Mouse (Mus musculus) testis, adult 2 months (tissue): Measurements from ENCODE around the gene H1fnt. TPM values are rescaled to one million over a fixed set of nuclear protein-coding genes. Genes with fewer than 3 reads are reported as not detected.

Source experiments
- H3K27ac ChIP-seq: fragments of 200-500 bp; 2 replicates; pipeline ENCODE4 v1.5.1; 2012; ENCODE audit warnings: low read depth, low read length; ENCODE audit not compliant: control insufficient read depth, insufficient read depth
- H3K27me3 ChIP-seq: fragments of 200-500 bp; 2 replicates; pipeline ENCODE4 v1.6.1; 2012; ENCODE audit warnings: mild to moderate bottlenecking, low read length, moderate library complexity; ENCODE audit not compliant: control insufficient read depth, insufficient read depth
- H3K36me3 ChIP-seq: fragments of 200-500 bp; 2 replicates; pipeline ENCODE4 v1.6.1; 2012; ENCODE audit warnings: mild to moderate bottlenecking, low read length; ENCODE audit not compliant: control insufficient read depth, insufficient read depth
- H3K4me1 ChIP-seq: fragments of 200-500 bp; 2 replicates; pipeline ENCODE4 v1.6.1; 2012; ENCODE audit warnings: low read length; ENCODE audit not compliant: control insufficient read depth, insufficient read depth
- H3K4me3 ChIP-seq: fragments of 200-500 bp; 2 replicates; pipeline ENCODE4 v1.5.1; 2012; ENCODE audit warnings: low read depth, mild to moderate bottlenecking, low read length, moderate library complexity, mixed read lengths; ENCODE audit not compliant: control insufficient read depth
- CTCF ChIP-seq: fragments of 200-500 bp; IDR thresholded peaks from 2 replicates; pipeline ENCODE4 v1.5.1; 2012; ENCODE audit warnings: low read depth, mild to moderate bottlenecking, inconsistent platforms, low read length, moderate library complexity; ENCODE audit not compliant: control insufficient read depth, insufficient read depth, insufficient replicate concordance
- POLR2A ChIP-seq: fragments of 200-500 bp; IDR thresholded peaks from 2 replicates; pipeline ENCODE4 v1.6.1; 2012; ENCODE audit warnings: low read depth, mild to moderate bottlenecking, inconsistent platforms, low read length, moderate library complexity; ENCODE audit not compliant: control insufficient read depth
- polyA plus RNA-seq: library from polyadenylated mRNA; depleted of rRNA; stranded (reverse); fragments of >200 nt; gene quantifications from 2 replicates; pipeline ENCODE4 v1.2.3, GENCODE M21; 2012; rRNA removed

H1fnt gene
- polyA plus RNA-seq, 1 experiment: 627 TPM

DNA sequence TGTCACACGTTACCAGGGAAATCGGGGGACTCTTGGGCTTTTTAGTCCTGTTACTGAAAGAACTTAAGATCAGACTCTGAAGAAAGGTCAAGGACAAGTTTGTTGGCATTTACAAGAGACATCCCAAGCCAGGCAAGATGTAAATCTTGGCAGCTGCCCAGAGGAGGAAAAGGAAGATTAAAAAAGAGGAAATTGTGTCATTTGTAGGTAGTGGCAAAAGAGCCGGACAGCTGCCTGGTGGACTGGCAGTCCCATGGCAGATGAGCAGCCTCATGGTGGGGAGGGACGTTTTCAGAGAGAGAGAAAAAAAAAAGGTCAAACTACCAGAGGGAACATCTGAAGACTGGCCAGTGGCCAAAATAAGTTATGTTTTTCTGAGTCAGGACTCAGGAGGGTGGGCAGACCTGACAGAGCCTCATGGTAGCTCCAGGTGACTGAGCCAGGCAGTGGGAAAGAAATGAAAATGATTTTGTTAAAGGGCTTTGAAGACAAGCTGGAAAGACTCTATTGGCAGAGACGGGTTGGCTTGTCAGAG is 43.7 kb downstream of the H1fnt start:
- H3K4me3 ChIP-seq: no peak overlapping the region
- H3K27ac ChIP-seq: no peak overlapping the region
- no peak for TF ChIP-seq POLR2A
- TF ChIP-seq CTCF: no peak
- no peaks in the 10 kb centered on the region for H3K4me1 ChIP-seq
- H3K27me3 ChIP-seq: no peaks in the 10 kb centered on the region
- H3K36me3 ChIP-seq: no peaks in the 10 kb centered on the region

DNA sequence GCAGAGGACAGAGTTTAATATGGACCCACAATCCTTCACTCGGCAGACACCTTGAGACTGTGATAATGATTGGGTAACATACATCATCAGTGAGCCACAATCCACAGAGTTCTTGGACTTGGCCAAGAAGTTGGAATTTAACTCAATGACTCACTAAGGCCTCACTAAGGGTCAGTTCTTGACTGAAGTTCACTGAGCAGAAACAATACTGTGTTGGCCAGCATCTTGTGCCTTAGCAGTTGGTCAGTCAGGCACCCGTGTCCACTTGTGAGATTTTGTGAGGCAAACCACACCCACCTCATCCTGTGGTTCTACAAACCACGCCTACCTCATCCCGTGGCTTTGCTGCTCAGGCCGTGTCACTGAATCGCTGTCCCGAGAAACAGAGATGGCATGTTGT is 47.4 kb downstream of the H1fnt start:
- Histone ChIP-seq H3K36me3 (no peaks in the 10 kb centered on the region), H3K4me1 (no peaks in the 10 kb centered on the region), H3K4me3 (no peak overlapping the region), H3K27me3 (no peaks in the 10 kb centered on the region), H3K27ac (no peak overlapping the region)
- TF ChIP-seq CTCF (no peak), POLR2A (no peak)

Other genes with a start within 250 kb of the H1fnt start
- 117 and 124 TPM in 2 replicates for gene Pfkm, start 164.7 kb downstream of the H1fnt start, polyA plus RNA-seq
- 24.8 and 27.3 TPM in 2 replicates for gene Senp1, start 163.5 kb downstream of the H1fnt start, polyA plus RNA-seq
- 131 and 132 TPM in 2 replicates for gene Asb8, start 91.7 kb downstream of the H1fnt start, polyA plus RNA-seq
- gene Ccdc184, start 90.1 kb downstream of the H1fnt start, polyA plus RNA-seq: 28.1 and 31.3 TPM in 2 replicates
- not detected in 2 replicates for gene Olfr288, start 61.8 kb downstream of the H1fnt start, polyA plus RNA-seq
- not detected in 2 replicates for gene Gm44579, start 36.3 kb downstream of the H1fnt start, polyA plus RNA-seq
- gene Olfr287, start 36.2 kb downstream of the H1fnt start, polyA plus RNA-seq: not detected in 2 replicates
- not detected in 2 replicates for gene Olfr286, start 22.8 kb downstream of the H1fnt start, polyA plus RNA-seq
- gene Zfp641, start 38.9 kb upstream of the H1fnt start, polyA plus RNA-seq: 0.65 and 0.81 TPM in 2 replicates
- not detected in 2 replicates for gene Olfr285, start 60.1 kb upstream of the H1fnt start, polyA plus RNA-seq
- not detected in 2 replicates for gene Olfr284, start 83.7 kb upstream of the H1fnt start, polyA plus RNA-seq
- not detected in 2 replicates for gene Olfr283, start 123.7 kb upstream of the H1fnt start, polyA plus RNA-seq
- 0.11 TPM in 1 of 2 replicates, not detected in the other for gene Olfr282, start 173.9 kb upstream of the H1fnt start, polyA plus RNA-seq
- not detected in 2 replicates for gene Olfr281, start 195.3 kb upstream of the H1fnt start, polyA plus RNA-seq
- not detected in 2 replicates for gene OR5BS1P, start 212.6 kb upstream of the H1fnt start, polyA plus RNA-seq
- gene Lalba, start 225.4 kb upstream of the H1fnt start, polyA plus RNA-seq: not detected in 2 replicates
- gene Olfr279, start 235.1 kb upstream of the H1fnt start, polyA plus RNA-seq: 0.48 and 1.1 TPM in 2 replicates